Mouse (Mus musculus): Measurements from ENCODE around the gene Ammecr1. TPM values are rescaled to one million over a fixed set of nuclear protein-coding genes. Genes with fewer than 3 reads are reported as not detected.

The Ammecr1 gene
- 8.3 TPM for total RNA-seq (2023)

DNA sequence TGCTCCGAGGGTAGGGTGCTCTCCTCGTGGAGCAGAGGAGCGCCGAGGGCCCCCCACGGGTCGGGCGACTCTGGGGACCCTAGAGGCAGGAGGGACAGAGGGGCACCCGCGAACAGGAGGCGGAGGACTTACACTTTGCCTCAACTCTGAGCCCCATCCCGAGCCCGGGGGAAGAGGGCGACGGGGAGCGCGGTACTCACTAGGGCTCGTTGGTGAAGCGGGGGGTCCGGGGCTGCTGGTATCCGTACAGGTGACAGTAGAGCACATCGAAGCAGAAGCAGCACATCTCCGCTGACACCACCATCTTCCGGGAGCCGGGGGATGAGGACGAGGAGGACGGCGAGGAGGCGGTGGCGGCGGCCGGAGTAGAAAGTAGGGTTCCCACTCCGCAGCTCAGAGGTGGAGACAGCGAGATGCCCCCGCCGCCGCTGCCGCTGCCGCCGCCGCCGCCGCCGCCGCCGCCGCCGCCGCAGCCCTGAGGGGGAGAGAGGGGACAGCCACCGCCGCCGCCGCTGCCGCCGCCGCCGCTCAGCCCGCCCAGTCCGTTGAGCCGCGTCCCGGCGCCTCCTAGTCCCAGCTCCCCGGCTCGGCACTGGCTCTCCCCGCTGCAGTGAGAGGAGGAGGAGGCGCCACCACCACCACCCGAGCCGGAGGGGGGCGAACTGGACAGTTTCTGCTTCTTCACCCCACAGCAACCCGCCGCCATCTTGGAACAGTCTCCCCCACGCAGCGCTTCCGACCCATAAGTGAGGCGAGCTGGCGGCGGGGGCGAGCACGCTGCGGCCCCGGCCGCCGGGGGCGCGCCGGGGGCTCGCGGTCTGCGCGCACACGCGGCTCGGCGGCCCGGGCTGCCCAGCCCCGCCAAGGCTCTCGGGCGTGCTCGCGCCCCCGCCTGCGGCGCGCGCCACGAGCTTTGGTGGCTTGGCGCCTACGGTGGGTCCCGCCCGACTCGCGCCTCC lies at the start of gene Ammecr1:
Ammecr1 (minus strand) TSS at position 721 of the 959 bp plus-strand sequence.

Other genes with a start within 250 kb of the Ammecr1 start
- not detected for gene Rtl9, start 132.9 kb upstream of the Ammecr1 start, total RNA-seq (2023)

Data from CD4-positive naive resting alpha-beta T cell, adult 76 days (primary cell).